Mouse (Mus musculus) forebrain, embryonic 12.5 days (tissue): Measurements from ENCODE around the gene Mrtfb. TPM values are rescaled to one million over a fixed set of nuclear protein-coding genes. Genes with fewer than 3 reads are reported as not detected.
A peak's percentile ranks its signal among the peaks of the same experiment; 100 is the strongest.
"Not testable (repeated sequence)": the region's sequence is repeated elsewhere in the genome, so short reads cannot be mapped to it uniquely, and the experiment has no call there.

Experiments used
- ATAC-seq: fragments of 200-750 bp; cut with Nextera tagmentation; 2 replicates; pipeline ENCODE4 v1.8.0; 2017; ENCODE audit warnings: moderate TSS enrichment; ENCODE audit not compliant: low FRiP score
- H3K27ac ChIP-seq: fragments of 300-500 bp; sonication (generic); 2 replicates; pipeline ENCODE4 v1.5.1; 2016; ENCODE audit warnings: mild to moderate bottlenecking
- H3K27me3 ChIP-seq: fragments of 300-500 bp; sonication (generic); 2 replicates; pipeline ENCODE4 v1.6.1; 2016; ENCODE audit warnings: mild to moderate bottlenecking
- H3K36me3 ChIP-seq: fragments of 300-500 bp; sonication (generic); replicated peaks from 2 replicates; pipeline ENCODE4 v1.6.1; 2016; ENCODE audit warnings: mild to moderate bottlenecking
- H3K4me1 ChIP-seq: fragments of 300-500 bp; sonication (generic); 2 replicates; pipeline ENCODE4 v1.6.1; 2016
- H3K4me2 ChIP-seq: fragments of 300-500 bp; sonication (generic); 2 replicates; pipeline ENCODE4 v1.6.1; 2016; ENCODE audit warnings: mild to moderate bottlenecking, moderate library complexity
- H3K4me3 ChIP-seq: fragments of 300-500 bp; sonication (generic); replicated peaks from 2 replicates; pipeline ENCODE4 v1.5.1; 2016; ENCODE audit warnings: mild to moderate bottlenecking
- H3K9ac ChIP-seq: fragments of 300-500 bp; sonication (generic); 2 replicates; pipeline ENCODE4 v1.6.1; 2016; ENCODE audit warnings: mild to moderate bottlenecking
- H3K9me3 ChIP-seq: fragments of 300-500 bp; sonication (generic); 2 replicates; pipeline ENCODE4 v1.6.1; 2016
- WGBS: fragments of 180-500 bp; shearing (Covaris S2); methylation state at CpG from one replicate; pipeline ENCODE4 v1.1.7; 2016; 5-methylcytosine and 5-hydroxymethylcytosine counted together
- polyA plus RNA-seq: library from polyadenylated mRNA; unstranded; fragments of >200 nt; fragmentation: Nextera tagmentation; extraction: Ambion mirVana; gene quantifications from 2 replicates; pipeline ENCODE4 v1.2.1, GENCODE M21; 2016

The Mrtfb gene
- polyA plus RNA-seq, 1 experiment from 2014 or later = 15.5 TPM

GRCm38 (mm10) chr16:13245658-13246057 lies 10.6 kb upstream of the Mrtfb start:
- no peak for ATAC-seq
- WGBS = 27% methylated on average over 4 of the region's 4 CpGs
- no peak overlapping the region for H3K4me2 ChIP-seq
- no peaks in the 10 kb centered on the region for H3K27me3 ChIP-seq
- H3K36me3 ChIP-seq = no peaks in the 10 kb centered on the region
- peaks cover 4% of the 10 kb centered on the region; the same call in 1 of the 2 replicates for H3K4me1 ChIP-seq
- no peak overlapping the region for H3K27ac ChIP-seq
- H3K9ac ChIP-seq = no peak overlapping the region
- H3K9me3 ChIP-seq = no peaks in the 10 kb centered on the region
- H3K4me3 ChIP-seq = no peak overlapping the region

DNA sequence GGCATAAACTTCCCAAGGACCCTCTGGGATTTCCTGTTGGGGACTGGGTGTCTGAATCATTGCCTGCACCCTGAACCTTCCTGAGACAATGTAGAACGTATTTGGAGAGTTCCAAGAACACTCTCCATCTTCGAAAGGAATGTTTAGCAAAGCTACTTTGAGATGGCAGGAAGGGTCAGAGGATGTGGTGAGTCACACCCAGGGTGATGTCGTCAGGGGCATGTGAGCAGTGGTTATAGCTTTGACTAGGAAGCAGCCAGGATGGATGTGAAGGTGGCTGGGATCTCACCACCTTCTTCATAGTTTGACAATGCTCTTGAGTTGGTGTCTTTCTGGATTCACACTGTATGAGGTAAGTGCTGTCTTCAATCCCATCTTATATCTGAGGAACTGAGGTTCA lies 9.4 kb upstream of the Mrtfb start:
- no peak for ATAC-seq
- H3K27me3 ChIP-seq = no peaks in the 10 kb centered on the region
- H3K4me1 ChIP-seq = peaks cover 4% of the 10 kb centered on the region; the same call in 1 of the 2 replicates
- no peak overlapping the region for H3K27ac ChIP-seq
- no peaks in the 10 kb centered on the region for H3K9me3 ChIP-seq
- no peak overlapping the region for H3K4me2 ChIP-seq
- 80% methylated on average over 3 of the region's 3 CpGs for WGBS
- H3K4me3 ChIP-seq = no peak overlapping the region
- H3K9ac ChIP-seq = no peak overlapping the region
- no peaks in the 10 kb centered on the region for H3K36me3 ChIP-seq

DNA sequence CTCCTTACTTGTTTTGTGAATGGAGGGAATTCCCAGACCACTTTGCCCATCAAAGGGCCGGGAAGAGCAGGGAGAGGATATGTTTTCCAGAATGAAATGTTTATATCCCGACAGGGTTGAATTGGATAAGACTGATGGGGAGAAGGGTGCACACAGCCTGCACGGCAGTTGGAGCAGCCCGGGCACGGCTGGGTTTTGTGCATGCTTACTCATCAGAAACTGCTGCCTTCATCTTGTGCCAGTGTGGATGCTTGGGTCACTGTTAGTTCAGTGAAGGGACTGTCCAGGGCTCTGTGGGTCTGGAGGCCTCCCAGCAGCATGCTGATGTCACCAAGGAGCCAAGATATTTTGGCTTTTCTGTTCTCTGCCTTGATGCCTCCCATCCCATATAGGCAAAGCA lies 6.2 kb upstream of the Mrtfb start:
- peaks cover 4% of the 10 kb centered on the region; the same call in 1 of the 2 replicates for H3K4me1 ChIP-seq
- no peak overlapping the region for H3K9ac ChIP-seq
- no peak overlapping the region for H3K4me2 ChIP-seq
- H3K27me3 ChIP-seq = no peaks in the 10 kb centered on the region
- 85% methylated on average over 5 of the region's 5 CpGs for WGBS
- no peak overlapping the region for H3K4me3 ChIP-seq
- no peaks in the 10 kb centered on the region for H3K9me3 ChIP-seq
- ATAC-seq = no peak
- H3K36me3 ChIP-seq = no peaks in the 10 kb centered on the region
- H3K27ac ChIP-seq = no peak overlapping the region

DNA sequence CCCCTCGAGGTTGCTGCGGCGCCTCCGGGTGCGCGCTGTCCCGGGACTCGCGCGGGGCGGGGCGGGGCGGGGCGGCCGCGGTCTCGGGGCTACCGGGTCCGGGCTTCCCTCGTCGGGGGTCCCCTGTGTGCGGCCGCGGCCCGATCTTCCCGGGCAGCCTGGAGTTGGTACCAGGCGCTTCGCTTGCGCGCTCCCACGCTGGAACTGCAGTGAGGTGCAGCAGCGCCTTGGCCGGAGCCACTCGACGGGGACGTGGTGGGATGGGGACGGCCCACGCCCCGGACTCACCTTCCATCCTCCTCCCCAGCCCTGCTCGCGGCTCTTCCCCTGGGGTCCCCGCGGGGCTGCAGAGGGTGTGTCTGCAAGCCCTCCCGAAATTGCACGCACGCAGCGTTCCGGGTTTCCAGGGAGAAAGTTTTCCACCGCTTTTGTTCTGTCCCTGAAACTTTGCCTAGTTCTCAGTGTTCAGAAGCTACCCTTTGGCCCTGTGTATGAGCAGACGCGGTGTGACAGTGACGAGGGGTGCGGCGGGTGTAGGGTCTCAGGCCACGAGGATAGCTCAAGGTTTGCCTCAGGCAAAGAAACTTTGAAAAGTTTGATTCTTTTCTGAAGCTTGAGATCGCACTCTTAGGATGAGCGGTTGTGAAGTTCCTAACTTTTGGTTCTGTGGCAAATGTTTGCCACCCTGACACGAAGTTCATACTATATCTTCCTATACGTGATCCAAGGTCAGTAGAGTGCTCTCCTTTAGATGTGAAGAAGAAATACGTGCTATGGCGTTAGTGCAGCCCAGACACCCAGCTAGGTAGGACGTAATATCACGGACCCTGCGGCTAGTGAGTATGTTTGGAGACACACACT lies 616 bp downstream of the Mrtfb start:
- WGBS = 8% methylated on average over 47 of the region's 64 CpGs
- Histone ChIP-seq H3K9me3 (no peaks in the 10 kb centered on the region), H3K27me3 (no peaks in the 10 kb centered on the region), H3K4me1 (peaks cover 15% of the 10 kb centered on the region), H3K36me3 (no peaks in the 10 kb centered on the region), H3K4me3 (peak overlapping the region; percentile 85), H3K27ac (peak overlapping the region; percentile 46), H3K9ac (peak overlapping the region; percentile 90), H3K4me2 (peak overlapping the region; percentile 87)
- ATAC-seq = peak; percentile 79

DNA sequence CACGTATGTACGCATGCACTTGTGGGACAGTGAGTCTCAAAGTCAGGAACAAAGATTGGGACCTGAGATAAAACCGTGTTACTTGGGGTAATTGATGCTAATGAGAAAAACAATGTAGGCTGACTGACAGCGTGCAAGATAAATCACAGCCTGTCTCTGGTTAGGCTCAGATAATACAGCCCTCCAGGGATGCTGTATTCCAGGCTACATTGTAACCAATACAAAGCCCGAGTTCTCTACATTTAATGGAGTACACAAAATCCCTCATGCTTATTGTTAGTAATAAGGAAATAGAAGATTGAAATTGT lies 1.2 kb downstream of the Mrtfb start:
- 40% methylated on average over 5 of the region's 5 CpGs for WGBS
- Histone ChIP-seq H3K4me1 (peaks cover 15% of the 10 kb centered on the region), H3K4me3 (peak overlapping the region; percentile 85; the same call in 1 of the 2 replicates), H3K9ac (peak overlapping the region; percentile 90; the same call in 1 of the 2 replicates), H3K27ac (no peak overlapping the region), H3K27me3 (no peaks in the 10 kb centered on the region), H3K36me3 (no peaks in the 10 kb centered on the region), H3K9me3 (no peaks in the 10 kb centered on the region), H3K4me2 (peak overlapping the region; percentile 87)
- ATAC-seq = no peak

DNA sequence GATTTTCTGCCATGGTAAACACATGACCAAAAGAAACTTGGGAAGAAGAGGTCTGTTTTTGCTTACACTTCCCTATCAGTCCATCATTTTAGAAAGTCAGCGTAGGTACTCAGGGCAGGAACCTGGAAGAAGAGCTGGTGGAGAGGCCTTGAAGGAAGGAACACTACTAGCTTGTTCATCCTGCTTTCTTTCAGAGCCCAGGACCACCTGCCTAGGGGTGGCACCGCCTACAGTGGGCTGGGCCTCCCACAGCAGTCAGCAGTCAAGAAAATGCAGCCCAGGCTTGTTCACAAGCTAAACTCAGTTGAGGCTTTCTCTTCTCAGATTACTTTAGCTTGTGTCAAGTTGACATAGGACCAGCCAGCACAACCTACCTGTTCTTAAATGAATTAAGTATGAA lies 2.7 kb downstream of the Mrtfb start:
- H3K4me2 ChIP-seq = no peak overlapping the region
- H3K9me3 ChIP-seq = no peaks in the 10 kb centered on the region
- H3K27me3 ChIP-seq = no peaks in the 10 kb centered on the region
- H3K27ac ChIP-seq = no peak overlapping the region
- no peaks in the 10 kb centered on the region for H3K36me3 ChIP-seq
- H3K9ac ChIP-seq = no peak overlapping the region
- WGBS = 77% methylated on average over 2 of the region's 2 CpGs
- no peak overlapping the region for H3K4me3 ChIP-seq
- H3K4me1 ChIP-seq = peaks cover 15% of the 10 kb centered on the region
- ATAC-seq = no peak

- Histone ChIP-seq H3K27ac (no peak overlapping the region), H3K9ac (no peak overlapping the region), H3K4me2 (no peak overlapping the region), H3K36me3 (peaks cover 11% of the 10 kb centered on the region), H3K27me3 (no peaks in the 10 kb centered on the region), H3K4me1 (peaks cover 12% of the 10 kb centered on the region), H3K4me3 (no peak overlapping the region), H3K9me3 (no peaks in the 10 kb centered on the region)
- 21% methylated on average over 3 of the region's 3 CpGs for WGBS
- no peak for ATAC-seq
Observed at GRCm38 (mm10) chr16:13266312-13266711, 10.0 kb downstream of the Mrtfb start.

GRCm38 (mm10) chr16:13267350-13267904 lies 11.1 kb downstream of the Mrtfb start:
- H3K27me3 ChIP-seq = no peaks in the 10 kb centered on the region
- ATAC-seq = no peak
- no peaks in the 10 kb centered on the region for H3K9me3 ChIP-seq
- no peak overlapping the region for H3K27ac ChIP-seq
- H3K4me3 ChIP-seq = no peak overlapping the region
- peaks cover 11% of the 10 kb centered on the region for H3K36me3 ChIP-seq
- 81% methylated on average over 3 of the region's 3 CpGs for WGBS
- H3K9ac ChIP-seq = no peak overlapping the region
- H3K4me1 ChIP-seq = peaks cover 12% of the 10 kb centered on the region
- no peak overlapping the region for H3K4me2 ChIP-seq

GRCm38 (mm10) chr16:13269426-13269825 lies 13.1 kb downstream of the Mrtfb start:
- H3K9me3 ChIP-seq = no peaks in the 10 kb centered on the region
- 91% methylated on average over 2 of the region's 2 CpGs for WGBS
- no peak overlapping the region for H3K4me3 ChIP-seq
- H3K27me3 ChIP-seq = no peaks in the 10 kb centered on the region
- peaks cover 11% of the 10 kb centered on the region for H3K36me3 ChIP-seq
- H3K27ac ChIP-seq = no peak overlapping the region
- H3K4me1 ChIP-seq = peaks cover 12% of the 10 kb centered on the region
- no peak overlapping the region for H3K4me2 ChIP-seq
- no peak for ATAC-seq
- no peak overlapping the region for H3K9ac ChIP-seq

GRCm38 (mm10) chr16:13276258-13276657 lies 20.0 kb downstream of the Mrtfb start:
- no peaks in the 10 kb centered on the region for H3K27me3 ChIP-seq
- no peak overlapping the region for H3K27ac ChIP-seq
- no peak overlapping the region for H3K9ac ChIP-seq
- 0 out of 2 replicates have a peak, but pooled peaks cover 4% of the 10 kb centered on the region for H3K36me3 ChIP-seq
- no peak overlapping the region for H3K4me2 ChIP-seq
- H3K9me3 ChIP-seq = no peaks in the 10 kb centered on the region; the same call in 1 of the 2 replicates
- H3K4me1 ChIP-seq = no peaks in the 10 kb centered on the region
- no peak overlapping the region for H3K4me3 ChIP-seq
- no peak for ATAC-seq
- 93% methylated on average over 2 of the region's 2 CpGs for WGBS

DNA sequence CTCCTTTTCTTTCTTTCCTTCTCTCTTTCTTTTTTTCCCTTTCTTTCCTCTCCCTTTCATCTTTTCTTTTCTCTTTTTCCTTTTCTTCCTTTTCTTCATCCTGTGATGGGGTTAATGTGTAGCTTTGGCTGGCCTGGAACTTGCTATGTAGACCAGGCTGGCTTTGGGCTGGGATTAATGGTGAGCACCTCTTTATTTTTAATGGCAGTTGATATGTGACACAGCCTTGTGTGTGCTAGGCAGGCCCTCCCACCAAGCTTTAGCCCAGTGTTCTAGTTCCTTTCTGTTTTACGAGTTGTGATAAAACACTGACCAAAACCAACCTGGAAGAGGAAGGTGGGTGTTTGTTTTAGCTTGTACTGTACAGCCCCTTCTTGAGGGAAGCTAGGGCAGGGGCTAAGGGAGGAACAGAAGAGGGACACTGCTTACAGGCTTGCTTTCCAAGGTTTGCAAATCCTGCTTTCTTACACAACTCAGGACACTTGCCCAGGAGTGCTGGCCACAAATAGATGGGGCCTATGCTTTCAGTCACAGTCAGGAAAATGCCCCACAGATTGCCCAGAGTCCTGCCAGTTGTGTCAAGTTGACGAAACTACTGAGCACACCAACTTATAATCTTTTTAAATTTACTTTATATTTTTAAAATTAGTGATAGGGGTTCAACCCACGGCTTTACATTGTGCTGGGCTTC lies 20.6 kb downstream of the Mrtfb start:
- 88% methylated on average over 3 of the region's 3 CpGs for WGBS

DNA sequence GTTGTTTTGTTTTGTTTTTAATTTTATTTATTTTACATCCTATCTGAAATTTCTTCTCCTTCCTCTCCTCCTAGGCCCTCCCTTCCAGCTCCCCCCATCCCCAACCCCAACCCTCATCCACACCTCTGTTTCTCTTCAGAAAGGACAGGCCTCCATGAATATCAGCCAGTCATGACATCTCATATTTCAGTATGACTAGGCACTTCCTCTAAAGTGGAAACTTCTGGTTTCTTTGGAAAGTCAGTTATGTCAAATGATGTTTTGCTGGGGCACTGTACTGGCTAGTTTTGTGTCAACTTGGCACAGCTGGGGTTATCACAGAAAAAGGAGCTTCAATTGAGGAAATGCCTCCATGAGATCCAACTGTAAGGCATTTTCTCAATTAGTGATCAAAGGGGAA lies 30.1 kb downstream of the Mrtfb start:
- H3K4me2 ChIP-seq, ATAC-seq, H3K4me1 ChIP-seq, H3K27me3 ChIP-seq, H3K27ac ChIP-seq, H3K36me3 ChIP-seq, H3K4me3 ChIP-seq, H3K9ac ChIP-seq: not testable (repeated sequence)
- H3K9me3 ChIP-seq = peaks cover 11% of the 10 kb centered on the region

More for the DNA sequence above, 20.6 kb downstream of the Mrtfb start:
- ATAC-seq = no peak
- Histone ChIP-seq H3K4me2 (no peak overlapping the region), H3K4me1 (no peaks in the 10 kb centered on the region), H3K27ac (no peak overlapping the region), H3K9ac (no peak overlapping the region), H3K36me3 (0 out of 2 replicates have a peak, but pooled peaks cover 4% of the 10 kb centered on the region), H3K4me3 (no peak overlapping the region), H3K27me3 (no peaks in the 10 kb centered on the region), H3K9me3 (peaks cover 6% of the 10 kb centered on the region; the same call in 1 of the 2 replicates)
